Mouse (Mus musculus) forebrain, postnatal 0 days (tissue): ENCODE results near the gene Ankrd45. TPM values are rescaled to one million over a fixed set of nuclear protein-coding genes. Genes with fewer than 3 reads are reported as not detected.

Experiments
- ATAC-seq: fragments of 200-750 bp; cut with Nextera tagmentation; 2 replicates; pipeline ENCODE4 v1.8.0; 2017; ENCODE audit warnings: mild to moderate bottlenecking, moderate library complexity
- DNase-seq: peaks from one replicate; pipeline ENCODE4 v3.0.0-alpha.2; 2015
- H3K27ac ChIP-seq: fragments of 300-500 bp; sonication (generic); 2 replicates; pipeline ENCODE4 v1.5.1; 2014; ENCODE audit warnings: low read depth, mild to moderate bottlenecking, antibody characterized with exemption, low read length, moderate library complexity, mixed read lengths
- H3K27me3 ChIP-seq: fragments of 300-500 bp; sonication (generic); 2 replicates; pipeline ENCODE4 v1.6.1; 2014; ENCODE audit warnings: mild to moderate bottlenecking, low read length, mixed read lengths; ENCODE audit not compliant: insufficient read depth
- H3K36me3 ChIP-seq: fragments of 300-500 bp; sonication (generic); 2 replicates; pipeline ENCODE4 v1.6.1; 2014; ENCODE audit warnings: mild to moderate bottlenecking, moderate library complexity; ENCODE audit not compliant: insufficient read depth
- H3K4me1 ChIP-seq: fragments of 300-500 bp; sonication (generic); 2 replicates; pipeline ENCODE4 v1.6.1; 2014; ENCODE audit warnings: antibody characterized with exemption; ENCODE audit not compliant: insufficient read depth
- H3K4me2 ChIP-seq: fragments of 300-500 bp; sonication (generic); 2 replicates; pipeline ENCODE4 v1.6.1; 2014; ENCODE audit warnings: low read depth, mild to moderate bottlenecking, moderate library complexity
- H3K4me3 ChIP-seq: fragments of 300-500 bp; sonication (generic); 2 replicates; pipeline ENCODE4 v1.5.1; 2014; ENCODE audit warnings: low read depth, low read length, mixed read lengths
- H3K9ac ChIP-seq: fragments of 300-500 bp; sonication (generic); 2 replicates; pipeline ENCODE4 v1.6.1; 2014; ENCODE audit warnings: mild to moderate bottlenecking
- H3K9me3 ChIP-seq: fragments of 300-500 bp; sonication (generic); 2 replicates; pipeline ENCODE4 v1.6.1; 2016; ENCODE audit warnings: low read length
- CTCF ChIP-seq: sonication (generic); IDR thresholded peaks from 2 replicates; pipeline ENCODE4 v1.5.1; 2016; ENCODE audit warnings: antibody characterized with exemption, control low read depth, low read depth
- WGBS: fragments of 180-500 bp; shearing (Covaris S2); extraction: QIAGEN DNeasy Blood & Tissue Kit; methylation state at CpG from one replicate; pipeline ENCODE4 v1.1.7; 2014; 5-methylcytosine and 5-hydroxymethylcytosine counted together
- polyA plus RNA-seq: library from polyadenylated mRNA; unstranded; fragments of >200 nt; fragmentation: Nextera tagmentation; extraction: Ambion mirVana; gene quantifications from 2 replicates; pipeline ENCODE4 v1.2.1, GENCODE M21; 2015
- total RNA-seq: library from RNA; depleted of rRNA; stranded (reverse); fragments of >200 nt; gene quantifications from 2 replicates; pipeline ENCODE4 v1.2.3, GENCODE M21; 2014; rRNA removed

Gene Ankrd45
- total and polyA plus RNA-seq, 2 experiments from 2014 or later: 28.1 to 33.2 TPM

GRCm38 (mm10) chr1:161219816-161220215, 77.3 kb downstream of the Ankrd45 start:
- Histone ChIP-seq H3K27me3 (no peaks in the 10 kb centered on the region), H3K4me2 (no peak overlapping the region), H3K4me1 (no peaks in the 10 kb centered on the region), H3K4me3 (no peak overlapping the region), H3K27ac (no peak overlapping the region), H3K9ac (no peak overlapping the region), H3K36me3 (no peaks in the 10 kb centered on the region), H3K9me3 (0 out of 2 replicates have a peak, but pooled peaks cover under 1% of the 10 kb centered on the region)
- no peak for TF ChIP-seq CTCF
- 66% methylated on average over 3 of the region's 3 CpGs for WGBS
- ATAC-seq (no peak), DNase-seq (no peak)

Other genes starting within 250 kb of the Ankrd45 start
- 14.9 and 20.8 TPM in 2 replicates for gene Rc3h1, start 236.3 kb upstream of the Ankrd45 start, total RNA-seq
- gene Rc3h1, start 236.3 kb upstream of the Ankrd45 start, polyA plus RNA-seq: 3.3 and 6.1 TPM in 2 replicates
- 0.10 and 0.15 TPM in 2 replicates for gene Serpinc1, start 164.1 kb upstream of the Ankrd45 start, total RNA-seq
- gene Serpinc1, start 164.1 kb upstream of the Ankrd45 start, polyA plus RNA-seq: 1.2 and 2.3 TPM in 2 replicates
- 19.7 and 30.2 TPM in 2 replicates for gene Zbtb37, start 107.8 kb upstream of the Ankrd45 start, total RNA-seq
- gene Zbtb37, start 107.8 kb upstream of the Ankrd45 start, polyA plus RNA-seq: 3.7 and 7.9 TPM in 2 replicates
- gene Dars2, start 72.0 kb upstream of the Ankrd45 start, total RNA-seq: 25.8 and 27.7 TPM in 2 replicates
- 28.9 and 29.3 TPM in 2 replicates for gene Dars2, start 72.0 kb upstream of the Ankrd45 start, polyA plus RNA-seq
- 1.7 and 2.6 TPM in 2 replicates for gene Cenpl, start 72.0 kb upstream of the Ankrd45 start, total RNA-seq
- 5.1 and 6.5 TPM in 2 replicates for gene Cenpl, start 72.0 kb upstream of the Ankrd45 start, polyA plus RNA-seq
- gene Klhl20, start 11.2 kb upstream of the Ankrd45 start, total RNA-seq: 20.5 and 24.1 TPM in 2 replicates
- gene Klhl20, start 11.2 kb upstream of the Ankrd45 start, polyA plus RNA-seq: 8.1 and 12.2 TPM in 2 replicates
- gene Tex50, start 16.6 kb downstream of the Ankrd45 start, total RNA-seq: not detected in 2 replicates
- 0.16 TPM in 1 of 2 replicates, not detected in the other for gene Tex50, start 16.6 kb downstream of the Ankrd45 start, polyA plus RNA-seq
- 102 and 126 TPM in 2 replicates for gene Prdx6, start 108.5 kb downstream of the Ankrd45 start, total RNA-seq
- gene Prdx6, start 108.5 kb downstream of the Ankrd45 start, polyA plus RNA-seq: 203 and 234 TPM in 2 replicates